Mouse (Mus musculus): ENCODE measurements around the gene Dnaja3.

GRCm38 (mm10) chr16:4611193-4611592 is 28.6 kb upstream of the Dnaja3 start:
- TF ChIP-seq POLR2AphosphoS2 (IDR thresholded peaks at IDR 0.05; ENCODE audit: insufficient read length, low read depth) (no peak), SRF (IDR thresholded peaks at IDR 0.05; ENCODE audit: control insufficient read depth, insufficient read length, low read depth) (no peak), POLR2A (IDR thresholded peaks at IDR 0.05; ENCODE audit: insufficient read length, low read depth) (no peak), MYOD1 (IDR thresholded peaks at IDR 0.05; ENCODE audit: control insufficient read depth in 1 of 3, insufficient read length in 2 of 3, low read depth in 2 of 3) (no peak), TCF12 (IDR thresholded peaks at IDR 0.05; ENCODE audit: insufficient read depth, poor library complexity, severe bottlenecking) (no peak), CEBPB (IDR thresholded peaks at IDR 0.05; ENCODE audit: insufficient read depth, poor library complexity, severe bottlenecking) (no peak), USF1 (IDR thresholded peaks at IDR 0.05; ENCODE audit: low read depth) (no peak), MAX (IDR thresholded peaks at IDR 0.05; ENCODE audit: low read depth) (no peak), E2F4 (IDR thresholded peaks at IDR 0.05; ENCODE audit: insufficient read depth) (no peak)
